Mouse (Mus musculus) intestine, postnatal 0 days (tissue): ENCODE data around the gene Rab11fip3. TPM values are rescaled to one million over a fixed set of nuclear protein-coding genes. Genes with fewer than 3 reads are reported as not detected.
A peak's percentile ranks its signal among the peaks of the same experiment; 100 is the strongest.

ENCODE experiments used
- ATAC-seq: fragments of 200-750 bp; cut with Nextera tagmentation; 2 replicates; pipeline ENCODE4 v1.8.0; 2017; ENCODE audit warnings: mild to moderate bottlenecking, moderate TSS enrichment, moderate library complexity
- H3K27ac ChIP-seq: fragments of 300-500 bp; sonication (generic); 2 replicates; pipeline ENCODE4 v1.5.1; 2014; ENCODE audit warnings: mild to moderate bottlenecking, low read depth, low read length, moderate library complexity
- H3K27me3 ChIP-seq: fragments of 300-500 bp; sonication (generic); replicated peaks from 2 replicates; pipeline ENCODE4 v1.6.1; 2014; ENCODE audit warnings: low read length, mixed read lengths; ENCODE audit not compliant: control insufficient read depth, insufficient read depth
- H3K36me3 ChIP-seq: fragments of 300-500 bp; sonication (generic); 2 replicates; pipeline ENCODE4 v1.6.1; 2014; ENCODE audit warnings: mild to moderate bottlenecking, moderate library complexity; ENCODE audit not compliant: control insufficient read depth, insufficient read depth
- H3K4me1 ChIP-seq: fragments of 300-500 bp; sonication (generic); replicated peaks from 2 replicates; pipeline ENCODE4 v1.6.1; 2014; ENCODE audit warnings: antibody characterized with exemption, low read length, mixed read lengths; ENCODE audit not compliant: control insufficient read depth, insufficient read depth
- H3K4me2 ChIP-seq: fragments of 300-500 bp; sonication (generic); replicated peaks from 2 replicates; pipeline ENCODE4 v1.6.1; 2014; ENCODE audit warnings: low read depth, mild to moderate bottlenecking, moderate library complexity
- H3K4me3 ChIP-seq: fragments of 300-500 bp; sonication (generic); 2 replicates; pipeline ENCODE4 v1.5.1; 2014; ENCODE audit warnings: low read depth, low read length
- H3K9ac ChIP-seq: fragments of 300-500 bp; sonication (generic); 2 replicates; pipeline ENCODE4 v1.6.1; 2014; ENCODE audit warnings: mild to moderate bottlenecking, low read depth, low read length
- H3K9me3 ChIP-seq: fragments of 300-500 bp; sonication (generic); 2 replicates; pipeline ENCODE4 v1.6.1; 2016; ENCODE audit warnings: mixed run types; ENCODE audit not compliant: control insufficient read depth
- CTCF ChIP-seq: sonication (generic); IDR thresholded peaks from 2 replicates; pipeline ENCODE4 v1.5.1; 2016; ENCODE audit warnings: low read depth, mild to moderate bottlenecking, control low read depth, antibody characterized with exemption, moderate library complexity
- WGBS: fragments of 180-500 bp; shearing (Covaris S2); extraction: QIAGEN DNeasy Blood & Tissue Kit; methylation state at CpG from one replicate; pipeline ENCODE4 v1.1.7; 2014; 5-methylcytosine and 5-hydroxymethylcytosine counted together
- polyA plus RNA-seq: library from polyadenylated mRNA; unstranded; fragments of >200 nt; fragmentation: Nextera tagmentation; extraction: Ambion mirVana; gene quantifications from 2 replicates; pipeline ENCODE4 v1.2.1, GENCODE M21; 2015

Rab11fip3 gene
- polyA plus RNA-seq, 1 experiment from 2014 or later = 32.3 TPM

GRCm38 (mm10) chr17:26070136-26070535 lies 781 bp upstream of the Rab11fip3 start:
- H3K27ac ChIP-seq = no peak overlapping the region
- 0 out of 2 replicates have a peak overlapping the region, but pooled peaks have one; percentile 66 for H3K9ac ChIP-seq
- ATAC-seq = no peak
- H3K9me3 ChIP-seq = no peaks in the 10 kb centered on the region
- no peak overlapping the region for H3K4me3 ChIP-seq
- peaks cover 16% of the 10 kb centered on the region for H3K4me1 ChIP-seq
- no peaks in the 10 kb centered on the region for H3K27me3 ChIP-seq
- H3K36me3 ChIP-seq = no peaks in the 10 kb centered on the region; the same call in 1 of the 2 replicates
- H3K4me2 ChIP-seq = peak overlapping the region; percentile 99
- TF ChIP-seq CTCF = no peak
- WGBS = 19% methylated on average over 6 of the region's 6 CpGs

GRCm38 (mm10) chr17:26068024-26068830 lies 1.1 kb downstream of the Rab11fip3 start:
- no peak for TF ChIP-seq CTCF
- peaks cover 16% of the 10 kb centered on the region for H3K4me1 ChIP-seq
- H3K4me3 ChIP-seq = peak overlapping the region; percentile 88
- ATAC-seq = no peak
- peaks cover 6% of the 10 kb centered on the region; the same call in 1 of the 2 replicates for H3K36me3 ChIP-seq
- H3K9me3 ChIP-seq = no peaks in the 10 kb centered on the region
- no peaks in the 10 kb centered on the region for H3K27me3 ChIP-seq
- 3% methylated on average over 44 of the region's 44 CpGs for whole genome bisulfite sequencing
- H3K27ac ChIP-seq = no peak overlapping the region
- peak overlapping the region; percentile 99 for H3K4me2 ChIP-seq
- H3K9ac ChIP-seq = peak overlapping the region; percentile 66

DNA sequence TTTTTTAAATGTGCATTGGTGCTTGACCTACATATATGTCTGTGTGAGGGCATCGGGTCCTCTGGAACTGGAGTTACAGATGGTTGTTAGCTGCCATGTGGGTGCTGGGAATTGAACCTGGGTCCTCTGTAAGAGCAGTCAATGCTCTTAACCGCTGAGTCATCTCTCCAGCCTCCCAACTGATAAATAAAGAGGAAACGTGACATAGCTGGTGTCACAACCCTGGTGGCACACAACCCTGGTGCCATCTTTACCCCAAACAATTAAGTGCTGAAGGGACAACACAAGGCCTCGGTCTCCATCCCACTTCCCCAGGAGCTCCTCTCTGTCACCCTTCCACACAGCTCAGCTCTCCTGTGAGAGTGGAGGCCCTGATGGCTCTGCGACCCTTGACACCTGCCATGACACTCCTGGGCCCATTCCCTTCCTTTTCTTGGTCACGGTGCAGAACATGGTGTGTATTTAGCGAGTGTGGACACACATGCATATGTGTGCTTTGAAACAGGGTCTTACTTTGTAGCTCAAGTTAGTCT lies 2.8 kb downstream of the Rab11fip3 start:
- H3K9me3 ChIP-seq = no peaks in the 10 kb centered on the region
- ATAC-seq = no peak
- no peak overlapping the region for H3K9ac ChIP-seq
- H3K4me1 ChIP-seq = peaks cover 16% of the 10 kb centered on the region
- no peak overlapping the region for H3K27ac ChIP-seq
- peaks cover 6% of the 10 kb centered on the region; the same call in 1 of the 2 replicates for H3K36me3 ChIP-seq
- WGBS = 90% methylated on average over 7 of the region's 7 CpGs
- no peak overlapping the region for H3K4me3 ChIP-seq
- H3K27me3 ChIP-seq = no peaks in the 10 kb centered on the region
- H3K4me2 ChIP-seq = peak overlapping the region; percentile 99
- no peak for TF ChIP-seq CTCF

- Histone ChIP-seq H3K27me3 (no peaks in the 10 kb centered on the region), H3K4me2 (no peak overlapping the region), H3K27ac (no peak overlapping the region), H3K9me3 (no peaks in the 10 kb centered on the region), H3K4me3 (no peak overlapping the region), H3K4me1 (peaks cover 15% of the 10 kb centered on the region), H3K9ac (no peak overlapping the region), H3K36me3 (peaks cover 6% of the 10 kb centered on the region; the same call in 1 of the 2 replicates)
- WGBS = 65% methylated on average over 6 of the region's 6 CpGs
- no peak for TF ChIP-seq CTCF
- ATAC-seq = no peak
Observed at GRCm38 (mm10) chr17:26064916-26065315, 4.4 kb downstream of the Rab11fip3 start.

DNA sequence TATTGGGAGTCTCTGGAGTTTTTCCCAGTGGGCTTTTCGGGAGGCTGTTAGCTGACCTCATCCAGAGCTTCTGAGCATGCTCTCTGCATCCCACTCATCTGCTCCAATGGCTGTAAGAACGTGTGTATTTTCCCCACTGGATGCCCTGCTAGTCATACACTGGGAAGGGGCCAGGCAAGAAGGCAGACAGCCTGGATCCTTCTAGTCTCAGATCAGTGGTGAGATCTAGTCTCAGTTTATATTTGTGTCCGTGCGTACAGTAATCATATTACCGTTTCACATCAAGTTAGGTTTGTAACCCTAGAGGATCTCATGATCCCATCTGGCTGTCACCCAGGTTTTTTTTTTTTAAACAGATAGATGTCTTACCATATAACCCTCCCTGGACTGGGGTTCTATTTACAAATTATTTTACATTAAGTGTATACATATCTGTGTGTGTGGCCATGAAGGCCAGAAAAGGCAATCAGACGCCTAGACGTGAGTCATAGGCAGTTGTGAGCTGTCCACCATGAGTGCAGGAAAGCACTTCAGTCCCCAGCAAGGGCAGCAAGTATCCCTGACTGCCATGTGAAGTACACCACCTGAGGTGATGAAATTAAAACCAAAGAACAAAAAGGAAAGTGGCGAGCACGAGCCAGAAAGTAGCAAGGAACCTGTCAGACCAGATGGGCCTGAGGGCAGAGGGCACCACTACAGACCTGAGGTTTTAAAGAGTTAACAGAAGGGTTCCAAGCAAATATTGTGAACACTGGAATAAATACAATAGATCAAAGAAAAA lies 11.4 kb downstream of the Rab11fip3 start:
- H3K4me2 ChIP-seq = no peak overlapping the region
- H3K27ac ChIP-seq = no peak overlapping the region
- H3K9me3 ChIP-seq = no peaks in the 10 kb centered on the region
- no peaks in the 10 kb centered on the region for H3K27me3 ChIP-seq
- no peak overlapping the region for H3K4me3 ChIP-seq
- ATAC-seq = no peak
- no peak for TF ChIP-seq CTCF
- H3K4me1 ChIP-seq = no peaks in the 10 kb centered on the region
- no peak overlapping the region for H3K9ac ChIP-seq
- WGBS = 64% methylated on average over 9 of the region's 9 CpGs
- no peaks in the 10 kb centered on the region; the same call in 1 of the 2 replicates for H3K36me3 ChIP-seq

DNA sequence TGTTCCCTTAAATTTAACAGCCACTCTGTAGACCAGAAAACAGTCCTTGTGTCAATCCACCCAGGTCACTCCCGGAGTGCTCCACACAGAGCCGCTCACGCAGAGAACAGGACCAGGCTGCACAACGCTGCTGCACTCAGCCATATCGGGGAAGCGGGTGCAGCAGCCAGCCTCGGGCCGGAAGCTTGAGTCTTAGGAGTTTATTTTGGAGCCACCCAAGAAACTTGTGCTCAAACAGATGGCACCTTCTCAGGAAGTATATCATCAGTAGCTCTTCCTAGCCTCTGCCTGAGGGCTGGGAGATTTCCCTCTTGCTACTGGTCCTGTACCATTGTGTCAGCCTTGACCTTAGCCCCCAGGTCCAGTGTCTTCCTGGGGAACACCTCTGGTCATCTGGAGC lies 12.1 kb downstream of the Rab11fip3 start:
- TF ChIP-seq CTCF = no peak
- WGBS = 93% methylated on average over 8 of the region's 8 CpGs
- no peak overlapping the region for H3K9ac ChIP-seq
- no peaks in the 10 kb centered on the region for H3K9me3 ChIP-seq
- H3K27me3 ChIP-seq = no peaks in the 10 kb centered on the region
- H3K4me1 ChIP-seq = no peaks in the 10 kb centered on the region
- no peak for ATAC-seq
- H3K4me2 ChIP-seq = no peak overlapping the region
- H3K36me3 ChIP-seq = no peaks in the 10 kb centered on the region; the same call in 1 of the 2 replicates
- H3K27ac ChIP-seq = no peak overlapping the region
- no peak overlapping the region for H3K4me3 ChIP-seq
